Mouse (Mus musculus): ENCODE results near the gene Loxl3. TPM values are rescaled to one million over a fixed set of nuclear protein-coding genes. Genes with fewer than 3 reads are reported as not detected.
A peak's percentile ranks its signal among the peaks of the same experiment; 100 is the strongest.

Gene Loxl3
- polyA plus RNA-seq, 1 experiment, result 14.4 TPM

- no peaks in the 10 kb centered on the region for H3K79me2 ChIP-seq (ENCODE audit: control insufficient read depth, insufficient read depth)
These were observed 50.5 kb downstream of the Loxl3 start for GRCm38 (mm10) chr6:83084477-83084876.

GRCm38 (mm10) chr6:83086121-83087035, 52.4 kb downstream of the Loxl3 start, which contains the start of gene Lbx2:
Lbx2 (plus strand) TSS chr6:83086367.
- H3K36me3 ChIP-seq (ENCODE audit: control insufficient read depth, insufficient read depth), result peaks cover 5% of the 10 kb centered on the region
- no peak for TF ChIP-seq SRF (IDR thresholded peaks at IDR 0.05; ENCODE audit: control insufficient read depth, insufficient read length, low read depth)
- TF ChIP-seq TCF3 (IDR thresholded peaks at IDR 0.05; ENCODE audit: insufficient read length, low read depth), result no peak
- TF ChIP-seq POLR2AphosphoS2 (IDR thresholded peaks at IDR 0.05; ENCODE audit: insufficient read length, low read depth), result no peak
- TF ChIP-seq MYOG (IDR thresholded peaks at IDR 0.05; ENCODE audit: control insufficient read depth in 1 of 3, insufficient read depth in 1 of 3, insufficient read length in 2 of 3, low read depth in 2 of 3), result no peak
- no peaks in the 10 kb centered on the region for H3K79me2 ChIP-seq (ENCODE audit: control insufficient read depth, insufficient read depth)
- H3K4me3 ChIP-seq, result no peak within 1 kb of the TSS
- no peak within 1 kb of the TSS for H3ac ChIP-seq (ENCODE audit: control insufficient read depth, insufficient read length)
- H3K27me3 ChIP-seq (ENCODE audit: control insufficient read depth, insufficient read depth, insufficient read length), result peaks cover 42% of the 10 kb centered on the region
- H3K4me2 ChIP-seq (ENCODE audit: low read depth), result peak within 1 kb of the TSS; percentile 48

More at GRCm38 (mm10) chr6:83084477-83084876, 50.5 kb downstream of the Loxl3 start:
- H3K4me2 ChIP-seq (ENCODE audit: low read depth), result no peak overlapping the region
- H3K27me3 ChIP-seq (ENCODE audit: control insufficient read depth, insufficient read depth, insufficient read length), result peaks cover 29% of the 10 kb centered on the region
- H3K4me3 ChIP-seq, result no peak overlapping the region
- TF ChIP-seq TCF3 (IDR thresholded peaks at IDR 0.05; ENCODE audit: insufficient read length, low read depth), result no peak
- peaks cover 5% of the 10 kb centered on the region for H3K36me3 ChIP-seq (ENCODE audit: control insufficient read depth, insufficient read depth)
- no peak overlapping the region for H3ac ChIP-seq (ENCODE audit: control insufficient read depth, insufficient read length)

- Histone ChIP-seq H3ac (ENCODE audit: control insufficient read depth, insufficient read length) (no peak overlapping the region), H3K4me3 (no peak overlapping the region), H3K4me2 (ENCODE audit: low read depth) (no peak overlapping the region), H3K27me3 (ENCODE audit: control insufficient read depth, insufficient read depth, insufficient read length) (peaks cover 42% of the 10 kb centered on the region), H3K36me3 (ENCODE audit: control insufficient read depth, insufficient read depth) (no peaks in the 10 kb centered on the region), H3K79me2 (ENCODE audit: control insufficient read depth, insufficient read depth) (no peaks in the 10 kb centered on the region)
- no peak for TF ChIP-seq MAX (IDR thresholded peaks at IDR 0.05; ENCODE audit: low read depth)
- TF ChIP-seq POLR2AphosphoS2 (IDR thresholded peaks at IDR 0.05; ENCODE audit: insufficient read length, low read depth), result no peak
- TF ChIP-seq REST (IDR thresholded peaks at IDR 0.05; ENCODE audit: insufficient read depth, insufficient read length), result no peak
- TF ChIP-seq TCF12 (IDR thresholded peaks at IDR 0.05; ENCODE audit: insufficient read depth, poor library complexity, severe bottlenecking), result no peak
- TF ChIP-seq MYOD1 (IDR thresholded peaks at IDR 0.05; ENCODE audit: control insufficient read depth in 1 of 3, insufficient read length in 2 of 3, low read depth in 2 of 3), result no peak
- TF ChIP-seq USF1 (IDR thresholded peaks at IDR 0.05; ENCODE audit: low read depth), result no peak
- TF ChIP-seq E2F4 (IDR thresholded peaks at IDR 0.05; ENCODE audit: insufficient read depth), result no peak
- no peak for TF ChIP-seq TCF3 (IDR thresholded peaks at IDR 0.05; ENCODE audit: insufficient read length, low read depth)
- no peak for TF ChIP-seq CEBPB (IDR thresholded peaks at IDR 0.05; ENCODE audit: insufficient read depth, poor library complexity, severe bottlenecking)
- TF ChIP-seq MYOG (IDR thresholded peaks at IDR 0.05; ENCODE audit: control insufficient read depth in 1 of 3, insufficient read depth in 1 of 3, insufficient read length in 2 of 3, low read depth in 2 of 3), result no peak
- TF ChIP-seq POLR2A (IDR thresholded peaks at IDR 0.05; ENCODE audit: insufficient read length, low read depth), result no peak
- no peak for TF ChIP-seq SRF (IDR thresholded peaks at IDR 0.05; ENCODE audit: control insufficient read depth, insufficient read length, low read depth)
These were observed 53.4 kb downstream of the Loxl3 start for GRCm38 (mm10) chr6:83087205-83087925.

GRCm38 (mm10) chr6:83087926-83088260, 53.9 kb downstream of the Loxl3 start:
- Histone ChIP-seq H3K27me3 (ENCODE audit: control insufficient read depth, insufficient read depth, insufficient read length) (peaks cover 47% of the 10 kb centered on the region), H3K79me2 (ENCODE audit: control insufficient read depth, insufficient read depth) (no peaks in the 10 kb centered on the region), H3K4me2 (ENCODE audit: low read depth) (no peak overlapping the region), H3K36me3 (ENCODE audit: control insufficient read depth, insufficient read depth) (no peaks in the 10 kb centered on the region), H3K4me3 (no peak overlapping the region), H3ac (ENCODE audit: control insufficient read depth, insufficient read length) (no peak overlapping the region)
- TF ChIP-seq TCF3 (IDR thresholded peaks at IDR 0.05; ENCODE audit: insufficient read length, low read depth) (no peak), CEBPB (IDR thresholded peaks at IDR 0.05; ENCODE audit: insufficient read depth, poor library complexity, severe bottlenecking) (no peak), TCF12 (IDR thresholded peaks at IDR 0.05; ENCODE audit: insufficient read depth, poor library complexity, severe bottlenecking) (no peak), MYOG (IDR thresholded peaks at IDR 0.05; ENCODE audit: control insufficient read depth in 1 of 3, insufficient read depth in 1 of 3, insufficient read length in 2 of 3, low read depth in 2 of 3) (no peak), MYOD1 (IDR thresholded peaks at IDR 0.05; ENCODE audit: control insufficient read depth in 1 of 3, insufficient read length in 2 of 3, low read depth in 2 of 3) (no peak), MAX (IDR thresholded peaks at IDR 0.05; ENCODE audit: low read depth) (no peak), POLR2AphosphoS2 (IDR thresholded peaks at IDR 0.05; ENCODE audit: insufficient read length, low read depth) (no peak), USF1 (IDR thresholded peaks at IDR 0.05; ENCODE audit: low read depth) (no peak)

All from myocyte (in vitro differentiated cells).